Comparison of ENCODE assay signal across 28 mouse cellular contexts in the genomic region with DNA sequence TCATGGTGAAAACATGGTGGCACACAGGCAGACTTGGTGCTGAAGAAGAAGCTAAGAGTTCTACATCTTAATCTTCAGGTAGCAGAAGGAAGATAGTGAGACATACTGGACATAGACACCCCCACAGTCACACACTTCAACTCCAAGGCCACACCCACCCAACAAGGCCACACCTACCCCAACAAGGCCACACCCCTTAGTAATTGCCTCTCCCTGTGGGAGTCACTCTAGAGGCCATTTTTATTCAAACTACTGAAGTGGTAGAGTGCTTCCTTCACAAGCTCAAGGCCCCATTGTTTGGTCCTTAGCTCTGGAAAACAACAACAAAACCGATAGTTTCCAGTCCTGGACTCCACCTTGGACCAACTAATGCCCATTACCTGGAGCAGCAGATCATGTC. TPM values are rescaled to one million over a fixed set of nuclear protein-coding genes. Genes with fewer than 3 reads are reported as not detected.
"Had no signal": no experiment of that assay in that cellular context is flagged by ENCODE, and none has a peak within 500 bp of the region (broad histone marks: within the 10 kb centered on the region; RNA-seq: fewer than 3 reads in every experiment).

No protein-coding gene starts in this region.

- H3K27ac ChIP-seq: gastrocnemius, adult 2 months; heart, embryonic 10.5 days; hindbrain, embryonic 10.5 days; hindbrain, embryonic 12.5 days; intestine, embryonic 15.5 days; limb, embryonic 10.5 days; limb, embryonic 12.5 days; liver, embryonic 13.5 days had no signal

- H3K4me1 ChIP-seq: liver, embryonic 13.5 days had no signal

- H3K9ac ChIP-seq: heart, embryonic 12.5 days; hindbrain, embryonic 12.5 days; hindbrain, embryonic 14.5 days; intestine, embryonic 15.5 days; limb, embryonic 12.5 days; liver, embryonic 13.5 days had no signal

- ATAC-seq: hindbrain, embryonic 16.5 days; inflammation-experienced regulatory T-cells, adult 6 months; intestine, embryonic 15.5 days; intestine, postnatal 0 days had no signal

- H3K27me3 ChIP-seq: heart, embryonic 12.5 days; hindbrain, embryonic 12.5 days; limb, embryonic 12.5 days; liver, embryonic 13.5 days had no signal

- DNase-seq: gastrocnemius, adult 2 months; gastrocnemius, postnatal 10 days; gastrocnemius, postnatal 25 days; heart, adult 18-20 months; heart, postnatal 10 days; heart, postnatal 4 days; kidney, adult 18-20 months; kidney, adult 8-10 months; kidney, postnatal 10 days; kidney, postnatal 25 days; kidney, postnatal 4 days; liver; liver, embryonic 13.5 days had no signal

- H3K9me3 ChIP-seq: heart, embryonic 10.5 days; heart, embryonic 12.5 days; hindbrain, embryonic 10.5 days; hindbrain, embryonic 12.5 days; intestine, embryonic 15.5 days; limb, embryonic 10.5 days; limb, embryonic 12.5 days; liver, embryonic 13.5 days had no signal

- H3K4me2 ChIP-seq: heart, embryonic 12.5 days; hindbrain, embryonic 12.5 days; hindbrain, embryonic 14.5 days; intestine, embryonic 15.5 days; limb, embryonic 12.5 days; liver, embryonic 13.5 days had no signal

- H3K4me3 ChIP-seq: gastrocnemius, adult 2 months; heart, embryonic 10.5 days; heart, embryonic 12.5 days; hindbrain, embryonic 10.5 days; hindbrain, embryonic 12.5 days; intestine, embryonic 15.5 days; layer of hippocampus, adult 2 months; left cerebral cortex, adult 2 months; limb, embryonic 10.5 days; limb, embryonic 12.5 days; liver, embryonic 13.5 days had no signal

- H3K36me3 ChIP-seq: intestine, embryonic 15.5 days; limb, embryonic 10.5 days; limb, embryonic 12.5 days; liver, embryonic 13.5 days had no signal

RNA-seq across cellular contexts. Expression of a gene that starts 31.2 kb away (rescaled TPM):
- polyA plus RNA-seq: heart, embryonic 12.5 days; heart, embryonic 14.5 days; inflammation-experienced regulatory T-cells, adult 6 months; intestine, postnatal 0 days; limb, embryonic 10.5 days; limb, embryonic 12.5 days; limb, embryonic 14.5 days; liver, embryonic 13.5 days had no signal
